Comparison of ENCODE assay signal across 18 mouse cellular contexts in genomic region chr9:80188324-80188893, GRCm38 (mm10). TPM values are rescaled to one million over a fixed set of nuclear protein-coding genes. Genes with fewer than 3 reads are reported as not detected.
DNase-seq lines count a peak whose midpoint lies in the region; ATAC-seq and TF ChIP-seq lines count a peak whose summit lies in the region.
"Had no signal": no experiment of that assay in that cellular context is flagged by ENCODE, and none has a peak within 500 bp of the region (broad histone marks: within the 10 kb centered on the region; RNA-seq: fewer than 3 reads in every experiment).

No protein-coding gene starts in this region.

- H3K27me3 ChIP-seq in forebrain, embryonic 10.5 days (ENCODE audit: poor library complexity, severe bottlenecking) = no peaks in the 10 kb centered on the region
- no peaks in the 10 kb centered on the region for H3K27me3 ChIP-seq in forebrain, postnatal 0 days (ENCODE audit: insufficient read depth, low read length)
- H3K27me3 ChIP-seq: hindbrain, embryonic 12.5 days; limb, embryonic 12.5 days; liver, embryonic 12.5 days; megakaryocyte, embryonic 14.5 days; neural tube, embryonic 12.5 days had no signal

- H3K4me1 ChIP-seq in forebrain, embryonic 10.5 days = peaks cover 32% of the 10 kb centered on the region
- H3K4me1 ChIP-seq in forebrain, postnatal 0 days (ENCODE audit: insufficient read depth) = no peaks in the 10 kb centered on the region
- H3K4me1 ChIP-seq: liver, embryonic 12.5 days; neural tube, embryonic 12.5 days had no signal

- H3K4me2 ChIP-seq in forebrain, postnatal 0 days (ENCODE audit: low read depth) = no peak overlapping the region
- H3K4me2 ChIP-seq: heart, embryonic 11.5 days; hindbrain, embryonic 12.5 days; limb, embryonic 12.5 days; liver, embryonic 12.5 days; neural tube, embryonic 12.5 days had no signal

- no peaks in the 10 kb centered on the region for H3K36me3 ChIP-seq in forebrain, embryonic 10.5 days (replicated peaks)
- H3K36me3 ChIP-seq in forebrain, postnatal 0 days (ENCODE audit: insufficient read depth) = no peaks in the 10 kb centered on the region
- H3K36me3 ChIP-seq: G1E; hindbrain, embryonic 12.5 days; limb, embryonic 12.5 days; liver, embryonic 12.5 days; neural tube, embryonic 12.5 days had no signal

- H3K4me3 ChIP-seq in forebrain, embryonic 10.5 days = no peak overlapping the region
- H3K4me3 ChIP-seq in forebrain, postnatal 0 days (ENCODE audit: low read depth, low read length) = no peak overlapping the region
- H3K4me3 ChIP-seq: hindbrain, embryonic 12.5 days; limb, embryonic 12.5 days; liver, embryonic 12.5 days; megakaryocyte, embryonic 14.5 days; neural tube, embryonic 12.5 days had no signal

- H3K9ac ChIP-seq in forebrain, postnatal 0 days = no peak overlapping the region
- H3K9ac ChIP-seq: hindbrain, embryonic 12.5 days; limb, embryonic 12.5 days; liver, embryonic 12.5 days; neural tube, embryonic 12.5 days had no signal

- no peak for TF ChIP-seq CTCF in forebrain, postnatal 0 days (IDR thresholded peaks at IDR 0.05; ENCODE audit: low read depth)
- no peak for TF ChIP-seq CTCF in brain, embryonic 14.5 days (IDR thresholded peaks at IDR 0.05; ENCODE audit: borderline replicate concordance, extremely low read depth, insufficient read depth, insufficient read length)

- no peak for DNase-seq in forebrain, embryonic 10.5 days (ENCODE audit: extremely low spot score, low spot score)
- no peak for DNase-seq in forebrain, postnatal 0 days
- peak; percentile 34 to 43 for DNase-seq in kidney, postnatal 25 days
- no peak for DNase-seq in kidney, postnatal 10 days
- DNase-seq in brain, embryonic 14.5 days (ENCODE audit: low read depth) = peak; percentile 82
- peak; percentile 63 for DNase-seq in retina, embryonic 14.5 days (ENCODE audit: low spot score)
- DNase-seq in thymus, postnatal 4 days = no peak
- DNase-seq: cerebellum, adult 9-11 months; heart, postnatal 10 days; lung, adult 2 months; thymus, postnatal 25 days had no signal

- H3K9me3 ChIP-seq in forebrain, embryonic 10.5 days = no peaks in the 10 kb centered on the region
- no peaks in the 10 kb centered on the region for H3K9me3 ChIP-seq in forebrain, postnatal 0 days (ENCODE audit: low read length)
- H3K9me3 ChIP-seq: G1E; hindbrain, embryonic 12.5 days; limb, embryonic 12.5 days; liver, embryonic 12.5 days; megakaryocyte, embryonic 14.5 days; neural tube, embryonic 12.5 days had no signal

- no peak for ATAC-seq in forebrain, postnatal 0 days
- ATAC-seq: liver, embryonic 12.5 days had no signal

- 28% methylated on average over 5 of the region's 5 CpGs for WGBS in forebrain, embryonic 10.5 days
- 19% methylated on average over 5 of the region's 5 CpGs for WGBS in forebrain, postnatal 0 days

- no peak for TF ChIP-seq POLR2A in brain, embryonic 14.5 days (IDR thresholded peaks at IDR 0.05; ENCODE audit: borderline replicate concordance, extremely low read depth, insufficient read depth, insufficient read length, poor library complexity, severe bottlenecking)

- H3K27ac ChIP-seq in forebrain, embryonic 10.5 days = peak overlapping the region; percentile 58; the same call in 1 of the 2 replicates
- H3K27ac ChIP-seq in forebrain, postnatal 0 days (ENCODE audit: low read depth, low read length) = no peak overlapping the region
- H3K27ac ChIP-seq: hindbrain, embryonic 12.5 days; limb, embryonic 12.5 days; liver, embryonic 12.5 days; neural tube, embryonic 12.5 days had no signal

RNA-seq across cellular contexts. Expression of gene Myo6, which starts 23.6 kb away (rescaled TPM):
- 7.2 and 7.7 TPM in 2 replicates for polyA plus RNA-seq in forebrain, embryonic 10.5 days (2016; fragmentation: Nextera tagmentation; extraction: Ambion mirVana)
- 31.7 and 34.4 TPM in 2 replicates for total RNA-seq in forebrain, postnatal 0 days (2014; rRNA removed)
- polyA plus RNA-seq in forebrain, postnatal 0 days (2015; fragmentation: Nextera tagmentation; extraction: Ambion mirVana) = 9.6 and 19.9 TPM in 2 replicates
- 8.7 and 17.1 TPM in 2 replicates for polyA plus RNA-seq in brain, embryonic 14.5 days (2012; rRNA removed)

Comparison
In these comparisons a context has a peak if more than half of its experiments do, and no peak if none do; other contexts are left out.
1. DNase-seq: peak in kidney, postnatal 25 days (2 of 2), brain, embryonic 14.5 days (single experiment) and retina, embryonic 14.5 days (single experiment); none in forebrain, embryonic 10.5 days (single experiment), forebrain, postnatal 0 days (single experiment), kidney, postnatal 10 days (single experiment) and thymus, postnatal 4 days (single experiment).